Mouse (Mus musculus) layer of hippocampus, postnatal 14 days (tissue): ENCODE measurements around the gene Gzf1. TPM values are rescaled to one million over a fixed set of nuclear protein-coding genes. Genes with fewer than 3 reads are reported as not detected.

Source experiments
- DNase-seq, 2 experiments: peaks; one replicate each; pipeline ENCODE4 v3.0.0; 2021 to 2022; ENCODE audit warnings: low spot score in 2 of 2, mixed read lengths in 1 of 2
- long read RNA-seq, 2 experiments: library from polyadenylated mRNA; stranded (forward); transcript quantifications; one replicate each; pipeline ENCODE4 v2.0.0; 2021
- total RNA-seq, 2 experiments: library from RNA; stranded (reverse); gene quantifications; 2 replicates each; pipeline ENCODE4 v1.2.3; 2021

The Gzf1 gene
- 10 to 100 TPM; 24.9 to 26.7 TPM for total RNA-seq
- long read RNA-seq, experiment 1, full-length matches to known transcripts = 8 of 12 reads
- long read RNA-seq, experiment 1, partial matches to known transcripts = 1 of 12 reads
- long read RNA-seq, experiment 1, other reads (novel, unspliced or antisense) = 3 of 12 reads
- long read RNA-seq, experiment 2, full-length matches to known transcripts = 11 of 20 reads
- long read RNA-seq, experiment 2, partial matches to known transcripts = 4 of 20 reads
- long read RNA-seq, experiment 2, other reads (novel, unspliced or antisense) = 5 of 20 reads

GRCm38 (mm10) chr2:148680775-148681291 lies at the start of gene Gzf1:
Gzf1 (plus strand) TSS chr2:148681023.
- DNase-seq = peak; percentile 98 to 99

DNA sequence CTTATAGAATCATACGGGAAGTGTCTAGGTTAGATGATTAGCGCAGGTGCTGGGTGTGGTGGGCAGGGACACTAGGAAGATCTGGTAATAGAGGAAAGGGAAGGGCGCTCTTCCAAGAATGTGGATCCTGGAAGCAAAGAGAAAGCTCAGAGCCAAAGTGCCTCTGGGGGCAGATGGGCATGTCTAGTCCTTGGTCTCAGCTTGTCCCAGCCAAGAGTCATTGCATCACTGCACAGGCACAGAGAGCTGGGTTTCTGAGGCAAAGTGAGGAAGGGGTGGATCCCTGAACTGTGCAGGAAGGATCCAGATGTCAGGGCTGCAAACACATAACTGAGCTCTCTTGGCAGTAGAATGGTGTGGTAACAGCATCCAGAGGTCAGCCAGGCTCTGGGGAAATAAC lies 49.2 kb upstream of the Gzf1 start:
- no peak for DNase-seq

GRCm38 (mm10) chr2:148634466-148634865 lies 46.4 kb upstream of the Gzf1 start:
- DNase-seq = peak in 1 of 2 experiments; percentile 44

DNA sequence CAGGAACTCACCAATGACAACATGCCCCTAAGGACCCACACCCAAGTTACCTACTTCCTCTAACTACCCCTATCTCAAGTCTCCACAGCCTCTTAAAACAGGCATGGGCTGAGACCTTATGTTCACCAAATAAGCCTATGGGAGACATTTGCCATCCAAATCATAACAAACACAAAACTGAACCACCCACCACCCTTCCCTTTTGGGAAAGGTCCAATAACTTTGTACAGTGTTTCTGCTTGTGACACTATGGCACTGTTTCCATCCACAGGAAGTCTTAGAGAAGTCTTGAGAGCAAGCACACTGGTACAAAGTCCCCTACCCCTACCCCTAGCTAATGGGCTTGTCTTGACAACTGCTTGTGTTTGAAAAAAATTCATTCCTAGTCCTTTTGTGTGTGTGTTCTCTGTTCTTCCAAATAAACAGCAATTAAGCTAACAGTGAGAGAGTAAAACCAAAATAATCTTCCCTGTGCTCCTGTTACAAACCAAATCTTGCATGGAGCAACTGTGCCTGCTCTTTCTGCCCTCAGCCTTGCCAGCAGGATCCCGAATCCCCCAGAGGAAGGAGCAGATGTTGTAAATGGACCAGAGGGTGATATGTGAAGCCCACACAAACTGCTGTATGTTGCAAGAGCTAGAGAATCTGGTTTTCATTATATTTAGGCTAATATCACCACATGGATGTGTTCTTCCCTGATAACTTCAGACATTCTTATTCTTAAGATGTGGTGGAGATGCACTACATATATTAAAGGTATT lies 38.0 kb upstream of the Gzf1 start:
- no peak for DNase-seq

DNA sequence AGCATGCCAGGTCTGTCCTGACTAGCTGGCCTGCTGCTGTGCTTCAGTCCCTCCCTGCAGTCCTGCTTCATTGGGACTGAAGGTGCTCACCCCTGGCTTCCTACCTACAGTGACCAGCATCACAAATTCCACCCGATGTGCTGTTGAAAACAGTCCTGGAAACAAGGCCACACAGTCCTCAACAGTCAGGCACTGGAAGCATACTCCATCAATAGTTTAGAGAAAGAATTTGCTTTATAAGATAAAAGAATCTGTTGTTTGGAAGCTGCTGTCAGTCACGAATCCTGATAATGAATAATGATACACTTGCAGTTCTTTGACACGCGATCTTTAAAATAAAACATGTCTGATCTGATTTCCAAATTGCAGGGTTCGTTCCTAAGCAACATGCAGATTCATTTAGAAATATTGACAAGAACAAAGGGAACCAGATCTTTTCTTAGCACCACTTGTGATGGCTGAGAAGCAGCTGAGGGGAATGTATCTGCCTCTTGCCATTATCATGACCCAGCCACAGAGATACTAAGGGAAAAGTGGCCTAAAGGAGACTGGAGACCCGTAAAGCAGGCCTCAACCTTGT lies 36.3 kb upstream of the Gzf1 start:
- DNase-seq = peak in 1 of 2 experiments; percentile 40

- no peak for DNase-seq
Observed at GRCm38 (mm10) chr2:148650587-148651357, 30.1 kb upstream of the Gzf1 start.

DNA sequence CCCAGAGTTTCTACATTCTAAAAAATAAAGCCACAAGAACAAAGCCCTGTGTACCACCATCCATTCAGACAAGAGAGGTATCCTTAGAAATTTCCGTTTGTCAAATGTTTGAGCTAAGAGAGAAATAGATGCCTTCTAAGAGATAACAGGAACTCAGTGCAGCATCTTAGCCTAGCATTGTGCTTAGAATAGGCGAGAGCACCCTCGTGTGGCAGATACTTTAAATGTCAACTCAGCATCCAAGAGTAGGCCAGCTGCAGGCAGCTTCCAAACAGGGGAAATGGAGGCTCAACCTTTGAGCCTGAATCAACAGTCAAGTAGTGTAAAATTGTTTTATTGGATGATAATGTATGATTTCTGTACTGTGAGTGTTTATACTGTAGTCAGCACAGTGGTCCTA lies 25.9 kb upstream of the Gzf1 start:
- DNase-seq = peak; percentile 70 to 80

- DNase-seq = no peak
Observed at GRCm38 (mm10) chr2:148663458-148663857, 17.4 kb upstream of the Gzf1 start.

- peak; percentile 99 to 100 for DNase-seq
Observed at GRCm38 (mm10) chr2:148672199-148673096, 8.4 kb upstream of the Gzf1 start, which contains the start of gene Nxt1. Nxt1 (plus strand) TSS chr2:148672601.

DNA sequence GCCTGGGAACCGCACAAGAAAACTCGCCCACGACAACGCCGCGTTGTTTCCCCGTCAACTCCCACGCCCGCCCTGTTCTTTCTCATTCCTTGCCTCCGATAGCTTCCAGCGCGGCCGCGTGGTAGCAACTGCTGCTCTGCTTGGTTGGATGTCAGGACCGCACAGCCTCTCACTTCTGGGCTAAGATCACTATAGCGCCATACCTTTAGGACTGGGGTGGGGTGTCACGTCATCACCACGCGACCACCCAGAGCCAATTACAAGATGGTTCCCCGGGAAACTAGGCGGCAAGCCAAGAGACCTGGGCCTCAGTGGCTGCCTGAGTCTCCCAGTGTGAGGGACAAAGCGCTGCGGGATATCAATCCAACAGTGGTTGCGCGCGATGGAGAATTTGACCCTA lies 3.0 kb upstream of the Gzf1 start:
- peak; percentile 83 to 89 for DNase-seq

DNA sequence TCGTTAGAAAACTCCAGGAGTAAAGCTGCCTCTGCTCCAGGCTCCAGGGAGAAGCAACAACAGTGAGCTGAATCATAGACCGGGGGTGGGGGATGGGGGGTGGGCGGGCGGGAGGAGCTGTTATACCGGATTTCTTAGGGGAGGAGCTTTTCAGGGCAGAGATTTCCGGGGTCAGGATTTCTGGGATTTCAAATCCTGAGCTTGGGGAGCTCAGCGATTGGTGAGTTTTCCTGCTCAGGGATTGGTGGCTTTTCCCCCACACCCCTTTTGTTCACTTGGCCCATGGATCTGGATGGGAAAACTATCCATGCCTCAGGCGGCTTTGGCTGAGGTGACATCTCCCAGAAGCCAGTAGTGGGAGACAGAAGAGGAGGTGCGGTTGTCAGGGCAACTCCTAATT lies 1.5 kb upstream of the Gzf1 start:
- DNase-seq = peak; percentile 39 to 78

DNA sequence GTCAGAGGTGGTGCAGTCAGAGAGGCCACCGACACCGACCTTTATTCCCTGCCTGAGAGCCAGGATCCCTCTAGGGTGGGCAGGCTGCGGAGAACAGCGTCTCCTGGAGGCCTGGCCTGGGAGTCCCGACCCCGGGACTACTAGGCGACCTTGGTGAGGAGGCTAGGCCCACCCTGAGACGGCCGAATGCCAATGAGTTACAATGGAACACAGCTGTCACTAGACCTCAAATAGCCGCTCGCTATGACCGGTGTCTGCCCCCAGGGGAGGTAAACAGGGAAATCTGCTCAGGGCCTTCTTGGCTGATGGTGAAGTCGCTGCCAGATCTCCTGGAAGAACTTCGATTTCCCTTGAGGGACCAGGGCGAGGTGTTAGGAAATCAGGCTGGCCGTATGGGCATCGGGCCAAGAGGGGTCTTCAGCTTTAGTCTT lies 653 bp downstream of the Gzf1 start:
- DNase-seq = peak; percentile 31 to 37

DNA sequence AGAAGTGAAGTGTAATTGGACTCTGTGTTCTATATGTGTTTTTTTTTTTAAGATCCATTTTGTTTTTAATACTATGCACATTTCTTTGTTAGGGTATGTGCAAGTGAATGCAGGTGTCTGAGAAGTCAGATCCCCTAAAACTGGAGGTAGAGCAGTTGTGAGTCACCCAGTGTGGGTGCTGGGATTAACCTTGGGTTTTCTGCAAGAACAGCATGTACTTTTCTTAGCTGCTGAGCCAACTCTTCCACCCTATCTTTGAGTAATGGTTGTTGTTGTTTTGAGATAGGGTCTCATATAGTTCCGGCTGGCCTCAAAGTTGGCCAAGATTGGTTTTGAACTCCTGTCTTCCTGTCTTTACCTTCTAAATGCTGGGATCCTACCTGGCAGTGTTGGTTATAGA lies 2.2 kb downstream of the Gzf1 start:
- DNase-seq = no peak

DNA sequence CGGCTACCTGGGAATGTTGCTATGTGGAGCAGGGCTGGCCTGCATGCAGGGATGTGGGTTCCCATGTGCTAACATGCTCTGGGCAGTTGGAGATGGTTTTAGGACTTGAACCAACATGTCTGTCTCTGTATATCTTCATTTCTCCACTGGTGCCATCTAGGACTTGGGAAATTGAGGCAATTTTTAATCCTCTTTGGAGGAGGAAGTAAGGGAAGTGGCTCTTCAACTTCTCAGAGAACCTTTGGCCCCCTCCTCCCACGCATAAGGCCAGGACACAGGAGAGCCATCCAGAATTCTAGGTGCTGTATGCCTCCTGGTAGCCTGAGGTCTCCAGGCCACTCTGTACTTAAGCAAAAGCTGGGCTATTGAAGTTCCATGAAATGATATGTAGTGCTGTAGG lies 4.1 kb downstream of the Gzf1 start:
- DNase-seq = no peak

GRCm38 (mm10) chr2:148685709-148686108 lies 4.9 kb downstream of the Gzf1 start:
- DNase-seq = no peak

- DNase-seq = no peak
Observed at GRCm38 (mm10) chr2:148686862-148687261, 6.0 kb downstream of the Gzf1 start.

DNA sequence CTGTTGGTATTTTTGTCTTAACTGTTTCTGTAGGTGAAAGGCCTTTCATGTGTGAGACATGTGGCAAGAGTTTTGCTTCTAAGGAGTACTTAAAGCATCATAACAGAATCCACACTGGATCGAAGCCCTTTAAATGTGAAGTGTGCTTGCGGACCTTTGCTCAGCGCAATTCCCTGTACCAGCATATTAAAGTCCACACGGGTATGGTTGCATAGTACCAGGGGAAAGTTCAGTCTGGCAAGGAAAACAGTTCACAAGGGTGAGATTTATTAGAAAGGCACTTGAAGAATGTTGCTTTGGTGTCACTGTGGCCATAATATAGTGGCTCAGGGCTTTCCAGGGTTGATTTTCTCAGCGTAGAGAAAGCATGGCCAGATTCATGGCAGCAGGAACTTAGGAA lies 7.1 kb downstream of the Gzf1 start:
- DNase-seq = no peak

- no peak for DNase-seq
Observed at GRCm38 (mm10) chr2:148689444-148690140, 8.8 kb downstream of the Gzf1 start.

DNA sequence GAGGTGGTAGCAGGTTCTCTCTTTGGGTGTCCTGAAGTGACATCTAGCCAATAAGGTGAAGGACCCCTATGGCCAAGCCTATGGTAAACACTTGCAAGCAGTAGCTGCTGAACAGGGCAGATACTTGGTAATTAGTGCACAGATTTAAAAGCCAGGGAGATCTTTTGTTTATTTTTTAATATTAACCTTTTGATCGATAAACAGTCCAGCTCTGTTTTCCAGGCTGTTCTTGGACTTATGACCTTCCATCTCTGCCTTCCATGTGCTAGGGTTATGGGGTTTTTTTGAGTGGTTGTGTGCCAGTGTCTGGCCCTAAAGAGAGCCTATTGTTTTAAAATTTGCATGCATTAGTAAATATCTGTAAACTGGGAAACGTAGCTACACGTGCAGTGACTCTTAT lies 9.5 kb downstream of the Gzf1 start:
- no peak for DNase-seq

GRCm38 (mm10) chr2:148690781-148691180 lies 10.0 kb downstream of the Gzf1 start:
- DNase-seq = no peak
